Mouse (Mus musculus): ENCODE measurements around the gene Frzb.

Frzb gene

GRCm38 (mm10) chr2:80423116-80423515 is 24.3 kb downstream of the Frzb start:
- DNase-seq (ENCODE audit: low read depth): no peak

GRCm38 (mm10) chr2:80421990-80422389 is 25.4 kb downstream of the Frzb start:
- DNase-seq (ENCODE audit: low read depth): no peak

- no peak for DNase-seq (ENCODE audit: low read depth)
Measured at GRCm38 (mm10) chr2:80416286-80416685, 31.1 kb downstream of the Frzb start.

- DNase-seq (ENCODE audit: low read depth): no peak
Measured at GRCm38 (mm10) chr2:80414387-80414786, 33.0 kb downstream of the Frzb start.

GRCm38 (mm10) chr2:80413124-80413523 is 34.3 kb downstream of the Frzb start:
- DNase-seq (ENCODE audit: low read depth): no peak

GRCm38 (mm10) chr2:80409893-80410574 is 37.4 kb downstream of the Frzb start:
- peak; percentile 39 for DNase-seq (ENCODE audit: low read depth)

GRCm38 (mm10) chr2:80404770-80405169 is 42.7 kb downstream of the Frzb start:
- DNase-seq (ENCODE audit: low read depth): no peak

- DNase-seq (ENCODE audit: low read depth): no peak
Measured at GRCm38 (mm10) chr2:80398595-80399099, 48.8 kb downstream of the Frzb start.

- DNase-seq (ENCODE audit: low read depth): no peak
Measured at GRCm38 (mm10) chr2:80396864-80397263, 50.6 kb downstream of the Frzb start.

GRCm38 (mm10) chr2:80396057-80396456 is 51.4 kb downstream of the Frzb start:
- DNase-seq (ENCODE audit: low read depth): no peak

GRCm38 (mm10) chr2:80388341-80388740 is 59.1 kb downstream of the Frzb start:
- no peak for DNase-seq (ENCODE audit: low read depth)

- no peak for DNase-seq (ENCODE audit: low read depth)
Measured at GRCm38 (mm10) chr2:80387668-80388067, 59.8 kb downstream of the Frzb start.

GRCm38 (mm10) chr2:80386255-80386654 is 61.2 kb downstream of the Frzb start:
- no peak for DNase-seq (ENCODE audit: low read depth)

- peak; percentile 13 for DNase-seq (ENCODE audit: low read depth)
Measured at GRCm38 (mm10) chr2:80384447-80384846, 63.0 kb downstream of the Frzb start.

GRCm38 (mm10) chr2:80379848-80380247 is 67.6 kb downstream of the Frzb start:
- DNase-seq (ENCODE audit: low read depth): no peak

- DNase-seq (ENCODE audit: low read depth): no peak
Measured at GRCm38 (mm10) chr2:80374892-80375291, 72.5 kb downstream of the Frzb start.

- no peak for DNase-seq (ENCODE audit: low read depth)
Measured at GRCm38 (mm10) chr2:80371458-80371857, 76.0 kb downstream of the Frzb start.
